19 mouse cellular contexts compared by ENCODE assay signal in the genomic region with DNA sequence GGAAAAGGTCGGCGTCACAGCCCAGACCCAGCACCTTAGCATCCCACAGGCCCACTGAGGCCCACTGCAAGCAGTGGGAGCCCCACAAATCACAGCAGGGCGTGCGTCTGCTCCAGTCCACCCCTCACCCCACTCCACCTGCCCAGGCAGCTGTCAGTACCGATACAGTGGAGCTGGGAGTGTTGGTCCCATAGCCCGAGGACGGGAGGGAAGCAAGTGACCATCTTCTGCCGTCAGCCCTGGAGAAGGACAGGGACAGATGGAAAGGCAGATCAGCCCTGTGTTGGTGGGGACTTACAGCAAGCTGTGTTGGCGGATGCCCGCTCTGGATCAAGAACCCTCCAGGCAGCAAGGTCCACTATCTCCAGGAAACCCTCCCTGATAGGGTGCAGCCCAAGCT. TPM values are rescaled to one million over a fixed set of nuclear protein-coding genes. Genes with fewer than 3 reads are reported as not detected.
DNase-seq lines count a peak whose midpoint lies in the region; ATAC-seq and TF ChIP-seq lines count a peak whose summit lies in the region.
"Had no signal": no experiment of that assay in that cellular context is flagged by ENCODE, and none has a peak within 500 bp of the region (broad histone marks: within the 10 kb centered on the region; RNA-seq: fewer than 3 reads in every experiment).

No protein-coding gene starts in this region.

- no peaks in the 10 kb centered on the region for H3K9me3 ChIP-seq in forebrain, embryonic 14.5 days (replicated peaks; ENCODE audit: control insufficient read depth, low read length)
- no peaks in the 10 kb centered on the region for H3K9me3 ChIP-seq in forebrain, embryonic 11.5 days (ENCODE audit: control insufficient read depth, low read length)
- H3K9me3 ChIP-seq in hindbrain, embryonic 13.5 days, result no peaks in the 10 kb centered on the region
- no peaks in the 10 kb centered on the region for H3K9me3 ChIP-seq in hindbrain, embryonic 14.5 days (ENCODE audit: control insufficient read depth, low read length)
- H3K9me3 ChIP-seq: hindbrain, embryonic 15.5 days had no signal

- no peak for ATAC-seq in forebrain, embryonic 14.5 days
- ATAC-seq in forebrain, embryonic 11.5 days (replicated peaks; ENCODE audit: low FRiP score), result no peak
- no peak for ATAC-seq in hindbrain, embryonic 13.5 days (ENCODE audit: low FRiP score)
- ATAC-seq in hindbrain, embryonic 14.5 days (ENCODE audit: low FRiP score), result no peak
- no peak for ATAC-seq in monocyte, adult 5-6 weeks (replicated peaks; ENCODE audit: insufficient number of reproducible peaks, low FRiP score, low TSS enrichment, poor library complexity, severe bottlenecking)
- ATAC-seq: liver, postnatal 0 days had no signal

- TF ChIP-seq POLR2A in bone marrow, adult 2 months (IDR thresholded peaks at IDR 0.05; ENCODE audit: borderline replicate concordance, control insufficient read depth, low read depth, low read length), result peak; percentile 12; the same call in 1 of the 2 replicates

- H3K4me1 ChIP-seq in forebrain, embryonic 14.5 days (ENCODE audit: control insufficient read depth, insufficient read depth, low read length), result peaks cover 15% of the 10 kb centered on the region
- H3K4me1 ChIP-seq in forebrain, embryonic 11.5 days (replicated peaks; ENCODE audit: control insufficient read depth, insufficient read depth, low read length), result peaks cover 20% of the 10 kb centered on the region
- peaks cover 37% of the 10 kb centered on the region for H3K4me1 ChIP-seq in hindbrain, embryonic 13.5 days (replicated peaks)
- peaks cover 23% of the 10 kb centered on the region for H3K4me1 ChIP-seq in hindbrain, embryonic 14.5 days (replicated peaks; ENCODE audit: control insufficient read depth, insufficient read depth, low read length)
- H3K4me1 ChIP-seq in bone marrow, adult 2 months (ENCODE audit: control insufficient read depth, insufficient read depth, low read length), result peaks cover 7% of the 10 kb centered on the region

- H3K9ac ChIP-seq in forebrain, embryonic 14.5 days (ENCODE audit: low read length), result 0 out of 2 replicates have a peak overlapping the region, but pooled peaks have one; percentile 17
- no peak overlapping the region for H3K9ac ChIP-seq in forebrain, embryonic 11.5 days (ENCODE audit: low read length)
- H3K9ac ChIP-seq in hindbrain, embryonic 13.5 days, result peak overlapping the region; percentile 53; the same call in 1 of the 2 replicates
- H3K9ac ChIP-seq in hindbrain, embryonic 14.5 days, result no peak overlapping the region
- H3K9ac ChIP-seq: hindbrain, embryonic 15.5 days had no signal

- H3K27ac ChIP-seq in forebrain, embryonic 14.5 days (ENCODE audit: low read depth, low read length), result no peak overlapping the region
- no peak overlapping the region for H3K27ac ChIP-seq in forebrain, embryonic 11.5 days (ENCODE audit: low read depth, low read length)
- H3K27ac ChIP-seq in hindbrain, embryonic 13.5 days, result no peak overlapping the region
- H3K27ac ChIP-seq in hindbrain, embryonic 14.5 days, result no peak overlapping the region
- H3K27ac ChIP-seq in bone marrow, adult 2 months (ENCODE audit: control insufficient read depth, insufficient read depth, low read depth, low read length, poor library complexity), result no peak overlapping the region
- H3K27ac ChIP-seq: hindbrain, embryonic 15.5 days had no signal

- DNase-seq in forebrain, embryonic 14.5 days (ENCODE audit: low spot score), result no peak
- no peak for DNase-seq in forebrain, embryonic 11.5 days (ENCODE audit: low spot score)
- DNase-seq in hindbrain, embryonic 14.5 days (ENCODE audit: low spot score), result no peak
- DNase-seq in cerebellum, postnatal 25 days, result peak; percentile 40 to 41
- DNase-seq: adrenal gland, postnatal 10 days; embryo, embryonic 11 days; heart, adult 18-20 months; kidney, adult 8-10 months; kidney, postnatal 4 days; layer of hippocampus, postnatal 36 days; liver, postnatal 0 days; lung, postnatal 36 days had no signal

- no peak overlapping the region for H3K4me3 ChIP-seq in forebrain, embryonic 14.5 days (ENCODE audit: low read depth, low read length)
- no peak overlapping the region for H3K4me3 ChIP-seq in forebrain, embryonic 11.5 days (ENCODE audit: low read depth, low read length)
- H3K4me3 ChIP-seq in hindbrain, embryonic 13.5 days, result no peak overlapping the region
- H3K4me3 ChIP-seq in hindbrain, embryonic 14.5 days (replicated peaks; ENCODE audit: low read length), result no peak overlapping the region
- no peak overlapping the region for H3K4me3 ChIP-seq in bone marrow, adult 2 months (replicated peaks; ENCODE audit: control insufficient read depth, low read depth, low read length)
- H3K4me3 ChIP-seq: erythroblast, embryonic 14.5 days; hindbrain, embryonic 15.5 days had no signal

- 86% methylated on average over 10 of the region's 10 CpGs for WGBS in forebrain, embryonic 14.5 days
- 85% methylated on average over 10 of the region's 10 CpGs for WGBS in forebrain, embryonic 11.5 days
- WGBS in hindbrain, embryonic 13.5 days, result 79% methylated on average over 10 of the region's 10 CpGs
- 84% methylated on average over 10 of the region's 10 CpGs for WGBS in hindbrain, embryonic 14.5 days
- WGBS in bone marrow, adult 2 months, result 90% methylated on average over 10 of the region's 10 CpGs

- TF ChIP-seq CTCF in bone marrow, adult 2 months (IDR thresholded peaks at IDR 0.05; ENCODE audit: control insufficient read depth, insufficient read depth, low read length), result no peak

- no peaks in the 10 kb centered on the region for H3K27me3 ChIP-seq in forebrain, embryonic 14.5 days (replicated peaks; ENCODE audit: control insufficient read depth, insufficient read depth, low read length)
- H3K27me3 ChIP-seq in forebrain, embryonic 11.5 days (ENCODE audit: control insufficient read depth, insufficient read depth, low read length), result no peaks in the 10 kb centered on the region
- H3K27me3 ChIP-seq in hindbrain, embryonic 13.5 days, result peaks cover 20% of the 10 kb centered on the region
- H3K27me3 ChIP-seq in hindbrain, embryonic 14.5 days (ENCODE audit: control insufficient read depth, insufficient read depth, low read length), result no peaks in the 10 kb centered on the region

- peaks cover 54% of the 10 kb centered on the region for H3K36me3 ChIP-seq in forebrain, embryonic 14.5 days (ENCODE audit: control insufficient read depth, insufficient read depth, low read length)
- H3K36me3 ChIP-seq in forebrain, embryonic 11.5 days (ENCODE audit: control insufficient read depth, insufficient read depth, low read length), result no peaks in the 10 kb centered on the region; the same call in 1 of the 2 replicates
- peaks cover 55% of the 10 kb centered on the region for H3K36me3 ChIP-seq in hindbrain, embryonic 13.5 days
- H3K36me3 ChIP-seq in hindbrain, embryonic 14.5 days (replicated peaks; ENCODE audit: control insufficient read depth, insufficient read depth), result peaks cover 39% of the 10 kb centered on the region

- no peak overlapping the region for H3K4me2 ChIP-seq in forebrain, embryonic 14.5 days (ENCODE audit: low read length)
- no peak overlapping the region for H3K4me2 ChIP-seq in forebrain, embryonic 11.5 days (ENCODE audit: low read depth, low read length, severe bottlenecking)
- no peak overlapping the region for H3K4me2 ChIP-seq in hindbrain, embryonic 13.5 days
- H3K4me2 ChIP-seq in hindbrain, embryonic 14.5 days (replicated peaks), result no peak overlapping the region
- H3K4me2 ChIP-seq: midbrain, embryonic 11.5 days had no signal

RNA-seq across cellular contexts. Expression of gene Pik3r2, which starts 12.5 kb away (rescaled TPM):
- 57.9 and 84.9 TPM in 2 replicates for polyA plus RNA-seq in forebrain, embryonic 14.5 days (2014; fragmentation: Nextera tagmentation; extraction: Ambion mirVana)
- polyA plus RNA-seq in forebrain, embryonic 11.5 days (2014; fragmentation: Nextera tagmentation; extraction: Ambion mirVana), result 58.9 and 61.6 TPM in 2 replicates
- 90.0 and 94.1 TPM in 2 replicates for polyA plus RNA-seq in hindbrain, embryonic 13.5 days (2015; fragmentation: Nextera tagmentation; extraction: Ambion mirVana)
- polyA plus RNA-seq in hindbrain, embryonic 14.5 days (2014; fragmentation: Nextera tagmentation; extraction: Ambion mirVana), result 83.0 and 84.6 TPM in 2 replicates
- 12.8 and 19.5 TPM in 2 replicates for polyA plus RNA-seq in bone marrow, adult 2 months (2011; ENCODE audit: insufficient read depth, insufficient read length, low replicate concordance, missing spikeins)
- total RNA-seq in monocyte, adult 5-6 weeks (2017), result 5.5 to 12.7 TPM (median 10.3 TPM) in 3 replicates

RNA-seq across cellular contexts. Expression of gene Mast3, which starts 15.8 kb away (rescaled TPM):
- polyA plus RNA-seq in forebrain, embryonic 14.5 days (2014; fragmentation: Nextera tagmentation; extraction: Ambion mirVana), result 15.5 and 18.6 TPM in 2 replicates
- polyA plus RNA-seq in forebrain, embryonic 11.5 days (2014; fragmentation: Nextera tagmentation; extraction: Ambion mirVana), result 15.9 and 17.4 TPM in 2 replicates
- polyA plus RNA-seq in hindbrain, embryonic 13.5 days (2015; fragmentation: Nextera tagmentation; extraction: Ambion mirVana), result 16.4 and 17.4 TPM in 2 replicates
- 23.3 and 26.6 TPM in 2 replicates for polyA plus RNA-seq in hindbrain, embryonic 14.5 days (2014; fragmentation: Nextera tagmentation; extraction: Ambion mirVana)
- 20.5 and 70.7 TPM in 2 replicates for polyA plus RNA-seq in bone marrow, adult 2 months (2011; ENCODE audit: insufficient read depth, insufficient read length, low replicate concordance, missing spikeins)
- total RNA-seq in monocyte, adult 5-6 weeks (2017), result 9.6 to 28.2 TPM (median 11.6 TPM) in 3 replicates

RNA-seq across cellular contexts. Expression of gene Il12rb1, which starts 19.2 kb away (rescaled TPM):
- 0.22 TPM in 1 of 2 replicates, not detected in the other for polyA plus RNA-seq in forebrain, embryonic 14.5 days (2014; fragmentation: Nextera tagmentation; extraction: Ambion mirVana)
- polyA plus RNA-seq in forebrain, embryonic 11.5 days (2014; fragmentation: Nextera tagmentation; extraction: Ambion mirVana), result not detected in 2 replicates
- polyA plus RNA-seq in hindbrain, embryonic 13.5 days (2015; fragmentation: Nextera tagmentation; extraction: Ambion mirVana), result 0.08 and 0.13 TPM in 2 replicates
- polyA plus RNA-seq in hindbrain, embryonic 14.5 days (2014; fragmentation: Nextera tagmentation; extraction: Ambion mirVana), result 0.09 TPM in 1 of 2 replicates, not detected in the other
- polyA plus RNA-seq in bone marrow, adult 2 months (2011; ENCODE audit: insufficient read depth, insufficient read length, low replicate concordance, missing spikeins), result 0.36 and 1.9 TPM in 2 replicates
- total RNA-seq in monocyte, adult 5-6 weeks (2017), result 2.7 to 11.0 TPM (median 7.9 TPM) in 3 replicates
- polyA plus RNA-seq: hindbrain, embryonic 15.5 days; limb, embryonic 11.5 days had no signal

RNA-seq across cellular contexts. Expression of gene Mpv17l2, which starts 28.3 kb away (rescaled TPM):
- polyA plus RNA-seq in forebrain, embryonic 14.5 days (2014; fragmentation: Nextera tagmentation; extraction: Ambion mirVana), result 52.3 and 60.8 TPM in 2 replicates
- 31.0 and 34.1 TPM in 2 replicates for polyA plus RNA-seq in forebrain, embryonic 11.5 days (2014; fragmentation: Nextera tagmentation; extraction: Ambion mirVana)
- 40.8 and 44.5 TPM in 2 replicates for polyA plus RNA-seq in hindbrain, embryonic 13.5 days (2015; fragmentation: Nextera tagmentation; extraction: Ambion mirVana)
- 34.4 and 43.5 TPM in 2 replicates for polyA plus RNA-seq in hindbrain, embryonic 14.5 days (2014; fragmentation: Nextera tagmentation; extraction: Ambion mirVana)
- 15.1 and 28.2 TPM in 2 replicates for polyA plus RNA-seq in bone marrow, adult 2 months (2011; ENCODE audit: insufficient read depth, insufficient read length, low replicate concordance, missing spikeins)
- 2.0 to 11.3 TPM (median 4.8 TPM) in 3 replicates for total RNA-seq in monocyte, adult 5-6 weeks (2017)

RNA-seq across cellular contexts. Expression of gene Rab3a, which starts 34.6 kb away (rescaled TPM):
- 330 and 371 TPM in 2 replicates for polyA plus RNA-seq in forebrain, embryonic 14.5 days (2014; fragmentation: Nextera tagmentation; extraction: Ambion mirVana)
- 42.7 and 49.7 TPM in 2 replicates for polyA plus RNA-seq in forebrain, embryonic 11.5 days (2014; fragmentation: Nextera tagmentation; extraction: Ambion mirVana)
- 352 and 355 TPM in 2 replicates for polyA plus RNA-seq in hindbrain, embryonic 13.5 days (2015; fragmentation: Nextera tagmentation; extraction: Ambion mirVana)
- polyA plus RNA-seq in hindbrain, embryonic 14.5 days (2014; fragmentation: Nextera tagmentation; extraction: Ambion mirVana), result 519 and 565 TPM in 2 replicates
- 9.7 and 13.3 TPM in 2 replicates for polyA plus RNA-seq in bone marrow, adult 2 months (2011; ENCODE audit: insufficient read depth, insufficient read length, low replicate concordance, missing spikeins)
- 0.85 to 5.4 TPM (median 2.5 TPM) in 3 replicates for total RNA-seq in monocyte, adult 5-6 weeks (2017)

Comparison
In these comparisons a context has a peak if more than half of its experiments do, and no peak if none do; other contexts are left out.
1. H3K9ac ChIP-seq: peak in forebrain, embryonic 14.5 days (single experiment) and hindbrain, embryonic 13.5 days (single experiment); none in forebrain, embryonic 11.5 days (single experiment) and hindbrain, embryonic 14.5 days (single experiment).
2. DNase-seq: peak in cerebellum, postnatal 25 days (2 of 2); none in forebrain, embryonic 14.5 days (single experiment), forebrain, embryonic 11.5 days (single experiment) and hindbrain, embryonic 14.5 days (single experiment).